Mouse (Mus musculus): Measurements from ENCODE around the gene Gm8677. TPM values are rescaled to one million over a fixed set of nuclear protein-coding genes. Genes with fewer than 3 reads are reported as not detected.
"Not testable (repeated sequence)": the region's sequence is repeated elsewhere in the genome, so short reads cannot be mapped to it uniquely, and the experiment has no call there.

The Gm8677 gene
- total RNA-seq (2021): not detected
- polyA plus RNA-seq (2012; rRNA removed): not detected in 2 replicates
- long read RNA-seq: 0 reads

GRCm38 (mm10) chr7:22534787-22535186, at the start of gene Gm8677:
Gene Gm8677 (minus strand): TSS chr7:22534887.
- DNase-seq: not testable (repeated sequence)

- not testable (repeated sequence) for DNase-seq
These were observed 30.6 kb upstream of the Gm8677 start, which contains the start of gene Gm4201 for GRCm38 (mm10) chr7:22565243-22565642. Gene Gm4201 (minus strand): TSS chr7:22565343.

GRCm38 (mm10) chr7:22522667-22523066, 12.0 kb downstream of the Gm8677 start, which contains the start of gene Vmn1r152:
Gene Vmn1r152 (plus strand): TSS chr7:22522967.
- not testable (repeated sequence) for DNase-seq

- DNase-seq: not testable (repeated sequence)
These were observed 35.1 kb downstream of the Gm8677 start, which contains the start of gene Vmn1r151 for GRCm38 (mm10) chr7:22499578-22499977. Gene Vmn1r151 (minus strand): TSS chr7:22499678.

Other genes with a start within 250 kb of the Gm8677 start
- gene Gm4187, start 205.2 kb downstream of the Gm8677 start, total RNA-seq (2021): not detected
- gene Gm4187, start 205.2 kb downstream of the Gm8677 start, polyA plus RNA-seq (2012; rRNA removed): not detected in 2 replicates
- not detected for gene Gm8660, start 163.8 kb downstream of the Gm8677 start, total RNA-seq (2021)
- not detected in 2 replicates for gene Gm8660, start 163.8 kb downstream of the Gm8677 start, polyA plus RNA-seq (2012; rRNA removed)
- gene Vmn1r148, start 121.3 kb downstream of the Gm8677 start, total RNA-seq (2021): not detected
- gene Vmn1r148, start 121.3 kb downstream of the Gm8677 start, polyA plus RNA-seq (2012; rRNA removed): not detected in 2 replicates
- gene Vmn1r149, start 96.7 kb downstream of the Gm8677 start, total RNA-seq (2021): not detected
- gene Vmn1r149, start 96.7 kb downstream of the Gm8677 start, polyA plus RNA-seq (2012; rRNA removed): not detected in 2 replicates
- gene Gm10665, start 70.8 kb downstream of the Gm8677 start, total RNA-seq (2021): not detected
- gene Gm10665, start 70.8 kb downstream of the Gm8677 start, polyA plus RNA-seq (2012; rRNA removed): not detected in 2 replicates
- gene Vmn1r151, start 35.2 kb downstream of the Gm8677 start, total RNA-seq (2021): not detected
- gene Vmn1r151, start 35.2 kb downstream of the Gm8677 start, polyA plus RNA-seq (2012; rRNA removed): not detected in 2 replicates
- not detected for gene Vmn1r152, start 11.9 kb downstream of the Gm8677 start, total RNA-seq (2021)
- gene Vmn1r152, start 11.9 kb downstream of the Gm8677 start, polyA plus RNA-seq (2012; rRNA removed): not detected in 2 replicates
- not detected for gene Gm4201, start 30.5 kb upstream of the Gm8677 start, total RNA-seq (2021)
- gene Gm4201, start 30.5 kb upstream of the Gm8677 start, polyA plus RNA-seq (2012; rRNA removed): not detected in 2 replicates
- gene Gm4565, start 53.2 kb upstream of the Gm8677 start, total RNA-seq (2021): not detected
- not detected in 2 replicates for gene Gm4565, start 53.2 kb upstream of the Gm8677 start, polyA plus RNA-seq (2012; rRNA removed)
- gene Vmn1r155, start 123.1 kb upstream of the Gm8677 start, total RNA-seq (2021): not detected
- gene Vmn1r155, start 123.1 kb upstream of the Gm8677 start, polyA plus RNA-seq (2012; rRNA removed): not detected in 2 replicates
- not detected for gene Gm8693, start 157.4 kb upstream of the Gm8677 start, total RNA-seq (2021)
- gene Gm8693, start 157.4 kb upstream of the Gm8677 start, polyA plus RNA-seq (2012; rRNA removed): not detected in 2 replicates
- not detected for gene Gm4567, start 184.8 kb upstream of the Gm8677 start, total RNA-seq (2021)
- gene Gm4567, start 184.8 kb upstream of the Gm8677 start, polyA plus RNA-seq (2012; rRNA removed): not detected in 2 replicates
- gene Vmn1r157, start 226.8 kb upstream of the Gm8677 start, total RNA-seq (2021): not detected
- not detected in 2 replicates for gene Vmn1r157, start 226.8 kb upstream of the Gm8677 start, polyA plus RNA-seq (2012; rRNA removed)

Data from adrenal gland, adult 2 months (tissue).